Mouse (Mus musculus) E14TG2a.4 (cell line): ENCODE results near the gene Foxs1.
A peak's percentile ranks its signal among the peaks of the same experiment; 100 is the strongest.

Experiments
- H3K27me3 ChIP-seq: 2 replicates; pipeline ENCODE4 v1.6.1; 2014; ENCODE audit warnings: low read length, control low read depth; ENCODE audit not compliant: insufficient read depth
- H3K36me3 ChIP-seq: 2 replicates; pipeline ENCODE4 v1.6.1; 2014; ENCODE audit warnings: low read length, control low read depth; ENCODE audit not compliant: insufficient read depth
- H3K4me1 ChIP-seq: replicated peaks from 2 replicates; pipeline ENCODE4 v1.6.1; 2014; ENCODE audit warnings: low read depth, low read length, control low read depth
- H3K4me3 ChIP-seq: replicated peaks from 2 replicates; pipeline ENCODE4 v1.5.1; 2014; ENCODE audit warnings: mild to moderate bottlenecking, low read length
- H3K9me3 ChIP-seq: 2 replicates; pipeline ENCODE4 v1.6.1; 2014; ENCODE audit warnings: low read length, control low read depth
- CTCF ChIP-seq: conservative IDR thresholded peaks from 2 replicates; pipeline ENCODE4 v1.5.1; 2014; ENCODE audit warnings: low read length
- NANOG ChIP-seq: IDR thresholded peaks from 2 replicates; pipeline ENCODE4 v1.6.1; 2014; ENCODE audit warnings: borderline replicate concordance, low read length, mixed read lengths
- POU5F1 ChIP-seq: IDR thresholded peaks from 2 replicates; pipeline ENCODE4 v1.6.1; 2014; ENCODE audit warnings: low read length, borderline replicate concordance

Gene Foxs1

DNA sequence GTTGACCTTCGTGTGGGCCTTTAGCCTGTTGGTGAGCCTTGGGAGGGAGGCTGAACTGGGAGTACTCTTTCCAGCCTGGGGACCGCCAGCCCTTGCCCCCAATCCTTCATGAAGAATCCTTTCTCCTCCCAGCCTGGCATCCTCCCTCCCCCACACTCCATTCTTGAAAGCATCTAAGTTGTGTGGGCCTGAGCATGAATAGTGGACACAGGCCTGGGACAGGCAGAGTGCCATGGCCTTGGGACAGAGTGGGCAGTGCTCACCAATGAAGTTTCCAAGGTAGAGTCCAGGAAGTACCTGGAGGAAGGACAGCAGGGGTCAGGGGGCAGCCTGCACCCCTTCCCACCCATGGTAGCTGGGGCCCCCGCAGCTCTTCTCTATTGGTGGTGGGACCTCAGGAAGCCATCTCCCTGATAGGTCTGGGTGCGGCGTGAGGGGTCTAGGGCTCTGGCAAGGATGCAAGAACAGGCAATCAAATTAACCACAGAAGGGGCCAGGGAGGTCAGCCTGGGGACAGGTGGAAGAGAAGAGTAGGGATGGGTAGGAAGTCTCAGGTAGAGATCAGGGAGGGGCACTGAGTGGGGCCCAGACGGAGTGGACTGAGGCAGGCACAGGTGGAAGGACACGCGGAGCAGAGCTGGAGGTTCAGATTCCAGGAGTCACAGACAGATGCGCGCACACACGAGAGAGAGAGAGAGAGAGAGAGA is 17.5 kb upstream of the Foxs1 start:
- peaks cover 32% of the 10 kb centered on the region for H3K4me1 ChIP-seq
- H3K4me3 ChIP-seq, result 0 out of 2 replicates have a peak overlapping the region, but pooled peaks have one; percentile 84
- TF ChIP-seq NANOG, result no peak
- TF ChIP-seq CTCF, result no peak
- no peak for TF ChIP-seq POU5F1
- H3K27me3 ChIP-seq, result peaks cover 80% of the 10 kb centered on the region
- no peaks in the 10 kb centered on the region for H3K9me3 ChIP-seq
- H3K36me3 ChIP-seq, result no peaks in the 10 kb centered on the region

DNA sequence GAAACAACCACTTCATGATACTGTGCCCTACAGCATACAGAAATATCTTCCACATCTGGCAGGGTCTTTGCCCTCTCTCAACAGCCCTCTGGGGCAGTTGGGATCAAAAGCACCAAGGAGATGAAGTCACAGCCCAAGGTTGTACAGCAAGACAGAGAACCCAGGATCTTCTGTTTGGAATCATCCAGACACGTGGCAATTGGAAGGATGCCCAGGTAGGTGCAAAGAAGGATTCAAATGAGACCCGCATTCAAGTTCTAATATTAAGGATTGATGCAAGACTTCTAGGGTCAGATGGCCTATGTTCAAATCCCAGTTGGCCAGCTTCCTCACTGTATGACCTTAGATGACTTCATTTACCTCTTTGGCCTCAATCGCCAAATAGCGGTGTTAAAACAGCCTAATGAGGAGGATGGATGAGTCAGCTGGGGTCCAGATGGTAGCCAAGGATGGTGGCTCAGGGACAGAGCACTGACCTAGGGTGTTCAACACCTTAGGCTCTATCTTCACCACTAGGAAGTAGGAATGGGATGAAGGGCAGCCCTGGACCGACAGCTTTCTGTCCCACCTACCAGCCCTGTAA is 15.5 kb upstream of the Foxs1 start:
- Histone ChIP-seq H3K4me1 (peaks cover 24% of the 10 kb centered on the region), H3K27me3 (peaks cover 94% of the 10 kb centered on the region), H3K9me3 (no peaks in the 10 kb centered on the region), H3K36me3 (no peaks in the 10 kb centered on the region), H3K4me3 (no peak overlapping the region)
- TF ChIP-seq POU5F1 (no peak), CTCF (no peak), NANOG (no peak)

DNA sequence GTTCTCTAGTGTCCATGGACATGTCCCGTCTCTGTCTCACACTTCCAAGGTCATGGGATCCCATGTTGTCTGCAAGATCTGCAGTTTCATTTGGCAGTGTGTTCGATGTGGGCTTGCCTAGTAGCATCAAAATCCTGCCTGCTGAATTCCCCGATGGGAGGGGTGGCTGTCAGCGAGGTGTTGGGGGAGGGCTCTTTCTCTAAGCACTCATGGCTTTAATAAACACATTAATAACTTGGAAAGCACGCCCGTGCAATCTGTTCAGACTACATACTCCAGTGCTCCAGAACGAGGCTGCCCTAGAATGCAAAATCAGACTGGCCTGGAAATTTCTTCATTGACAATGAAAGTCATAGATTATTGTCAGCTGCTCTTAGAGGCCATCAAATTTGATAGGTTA is 14.1 kb upstream of the Foxs1 start:
- H3K36me3 ChIP-seq, result no peaks in the 10 kb centered on the region
- TF ChIP-seq POU5F1 (no peak), CTCF (no peak), NANOG (no peak)
- H3K4me3 ChIP-seq, result no peak overlapping the region
- H3K4me1 ChIP-seq, result peaks cover 29% of the 10 kb centered on the region
- no peaks in the 10 kb centered on the region for H3K9me3 ChIP-seq
- peaks cover 100% of the 10 kb centered on the region for H3K27me3 ChIP-seq

GRCm38 (mm10) chr2:152944013-152944412 is 11.0 kb upstream of the Foxs1 start:
- Histone ChIP-seq H3K36me3 (no peaks in the 10 kb centered on the region), H3K4me3 (no peak overlapping the region), H3K4me1 (peaks cover 19% of the 10 kb centered on the region), H3K9me3 (no peaks in the 10 kb centered on the region), H3K27me3 (peaks cover 92% of the 10 kb centered on the region)
- TF ChIP-seq POU5F1, result no peak

- no peaks in the 10 kb centered on the region for H3K36me3 ChIP-seq
- H3K27me3 ChIP-seq, result peaks cover 92% of the 10 kb centered on the region
Observed at GRCm38 (mm10) chr2:152943568-152943967, 10.6 kb upstream of the Foxs1 start.

DNA sequence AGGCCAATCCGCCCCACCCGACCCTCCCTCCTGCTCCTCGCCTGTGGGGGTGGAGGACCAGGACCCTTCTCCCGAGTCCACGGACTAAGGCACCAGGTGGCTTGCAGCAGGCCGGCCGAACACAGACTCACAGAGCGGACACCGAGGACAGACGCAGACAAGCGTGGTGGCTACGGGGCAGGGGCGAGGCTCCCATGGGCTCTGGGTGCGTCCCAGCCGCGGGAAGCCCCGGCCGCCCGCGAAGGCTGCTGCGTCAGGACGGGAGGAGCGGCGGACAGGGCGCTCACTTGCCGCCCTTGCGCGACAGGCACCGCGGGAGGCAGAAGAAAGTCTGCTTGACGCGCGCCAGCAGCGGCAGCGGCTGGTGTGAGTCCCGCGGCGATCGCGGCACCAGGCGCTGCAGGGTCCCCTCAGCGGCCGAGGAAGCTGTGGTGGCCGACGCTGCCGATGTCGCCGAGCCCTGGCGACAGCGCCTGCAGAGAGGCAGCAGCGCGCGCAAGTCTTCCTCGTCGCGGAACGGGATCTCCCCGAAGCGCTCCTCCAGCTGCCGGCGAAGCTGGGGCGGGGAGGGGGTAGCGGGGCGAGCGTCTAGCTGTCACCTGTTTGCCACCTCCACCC is 10.0 kb upstream of the Foxs1 start:
- Histone ChIP-seq H3K36me3 (no peaks in the 10 kb centered on the region), H3K4me3 (peak overlapping the region; percentile 74), H3K4me1 (peaks cover 19% of the 10 kb centered on the region), H3K9me3 (no peaks in the 10 kb centered on the region), H3K27me3 (peaks cover 92% of the 10 kb centered on the region)
- TF ChIP-seq POU5F1, result no peak
- no peak for TF ChIP-seq NANOG
- TF ChIP-seq CTCF, result no peak

More at GRCm38 (mm10) chr2:152943568-152943967, 10.6 kb upstream of the Foxs1 start:
- TF ChIP-seq POU5F1 (no peak), CTCF (no peak), NANOG (no peak)
- Histone ChIP-seq H3K9me3 (no peaks in the 10 kb centered on the region), H3K4me3 (peak overlapping the region; percentile 74), H3K4me1 (peaks cover 19% of the 10 kb centered on the region)

DNA sequence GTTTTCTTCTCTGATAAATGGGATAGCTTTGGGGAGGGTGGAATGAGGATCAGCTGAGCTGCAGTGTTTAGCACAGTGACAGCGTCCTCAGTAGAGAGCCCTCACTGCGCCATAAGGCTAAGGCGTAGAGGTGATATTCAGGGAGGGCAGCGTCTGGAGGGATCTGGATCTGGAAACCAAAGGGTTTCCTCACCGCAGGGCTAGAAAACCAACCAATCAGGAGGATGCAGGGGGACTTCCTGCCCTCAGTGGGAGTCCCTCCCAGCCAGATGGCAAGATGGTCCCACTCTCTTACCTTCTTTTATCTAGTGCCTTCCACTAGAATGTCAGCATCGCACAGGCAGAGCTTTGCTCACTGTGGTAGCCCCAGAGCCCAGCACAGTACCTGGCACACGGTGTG is 8.8 kb upstream of the Foxs1 start:
- TF ChIP-seq CTCF (no peak), POU5F1 (no peak), NANOG (no peak)
- Histone ChIP-seq H3K27me3 (peaks cover 86% of the 10 kb centered on the region), H3K4me3 (no peak overlapping the region), H3K4me1 (peaks cover 19% of the 10 kb centered on the region), H3K36me3 (no peaks in the 10 kb centered on the region), H3K9me3 (no peaks in the 10 kb centered on the region)

- Histone ChIP-seq H3K4me1 (peaks cover 19% of the 10 kb centered on the region), H3K36me3 (no peaks in the 10 kb centered on the region), H3K9me3 (no peaks in the 10 kb centered on the region), H3K4me3 (no peak overlapping the region), H3K27me3 (peaks cover 86% of the 10 kb centered on the region)
- TF ChIP-seq POU5F1 (no peak), CTCF (no peak), NANOG (no peak)
Observed at GRCm38 (mm10) chr2:152941106-152941505, 8.1 kb upstream of the Foxs1 start.
